Mouse (Mus musculus): ENCODE measurements around the gene Gm10912.
"Not testable (repeated sequence)": the region's sequence is repeated elsewhere in the genome, so short reads cannot be mapped to it uniquely, and the experiment has no call there.

DNA sequence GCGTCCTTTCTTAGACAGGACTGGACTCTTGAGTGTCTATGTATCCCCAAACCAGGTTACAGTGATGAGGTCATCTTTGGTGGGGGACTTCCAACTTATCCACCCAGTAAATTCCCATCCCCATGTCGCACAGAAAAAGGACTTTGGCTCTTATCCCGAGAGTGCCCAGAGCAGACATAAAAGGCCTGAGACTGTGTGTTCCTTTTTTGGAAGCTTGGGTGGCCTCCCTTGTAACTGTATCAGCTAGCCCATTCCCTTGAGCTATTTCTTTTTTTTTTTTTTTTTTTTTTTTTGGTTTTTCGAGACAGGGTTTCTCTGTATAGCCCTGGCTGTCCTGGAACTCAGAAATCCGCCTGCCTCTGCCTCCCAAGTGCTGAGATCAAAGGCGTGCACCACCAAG lies at the start of gene Gm10912:
- TF ChIP-seq GATA1, TAL1 (IDR thresholded peaks at IDR 0.05; ENCODE audit: low read length): not testable (repeated sequence)

Data from erythroblast, embryonic 14.5 days (primary cell).